Mouse (Mus musculus) left cerebral cortex, postnatal 36 days (tissue): ENCODE data around the gene Tango6. TPM values are rescaled to one million over a fixed set of nuclear protein-coding genes. Genes with fewer than 3 reads are reported as not detected.
A peak's percentile ranks its signal among the peaks of the same experiment; 100 is the strongest.

ENCODE experiments used
- DNase-seq, 2 experiments: peaks; one replicate each; pipeline ENCODE4 v3.0.0; 2021 to 2022; ENCODE audit warnings: low spot score in 2 of 2, mixed read lengths in 1 of 2
- intact Hi-C: fragments of 180-260 bp; cut with DNase I; formaldehyde crosslinking; loops from one replicate; pipeline ENCODE4 v1.15.1; 2025
- total RNA-seq, 2 experiments: library from RNA; stranded (reverse); gene quantifications; 2 replicates each; pipeline ENCODE4 v1.2.3; 2021

Gene Tango6
- total RNA-seq, 2 experiments from 2014 or later = 6.0 to 6.1 TPM

DNA sequence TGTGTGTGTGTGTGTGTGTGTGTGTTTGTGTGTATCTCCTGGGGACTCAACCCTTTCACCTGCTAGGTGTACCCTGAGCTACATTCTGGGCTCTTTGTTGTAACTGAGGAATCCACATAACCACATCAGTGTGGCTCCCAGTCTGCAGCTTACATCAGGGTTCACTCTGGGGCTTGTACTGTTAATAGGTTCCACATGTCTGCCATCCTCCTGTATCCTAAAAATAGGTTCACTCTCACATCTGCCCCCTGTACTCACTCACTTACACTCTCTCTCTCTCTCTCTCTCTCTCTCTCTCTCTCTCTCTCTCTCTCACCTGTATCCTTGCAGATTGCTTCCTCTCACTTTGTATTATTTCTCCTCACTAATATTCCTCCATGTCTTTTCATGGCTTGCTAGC is 51.4 kb downstream of the Tango6 start:
- DNase-seq = no peak
- intact Hi-C loops = no loop called here

DNA sequence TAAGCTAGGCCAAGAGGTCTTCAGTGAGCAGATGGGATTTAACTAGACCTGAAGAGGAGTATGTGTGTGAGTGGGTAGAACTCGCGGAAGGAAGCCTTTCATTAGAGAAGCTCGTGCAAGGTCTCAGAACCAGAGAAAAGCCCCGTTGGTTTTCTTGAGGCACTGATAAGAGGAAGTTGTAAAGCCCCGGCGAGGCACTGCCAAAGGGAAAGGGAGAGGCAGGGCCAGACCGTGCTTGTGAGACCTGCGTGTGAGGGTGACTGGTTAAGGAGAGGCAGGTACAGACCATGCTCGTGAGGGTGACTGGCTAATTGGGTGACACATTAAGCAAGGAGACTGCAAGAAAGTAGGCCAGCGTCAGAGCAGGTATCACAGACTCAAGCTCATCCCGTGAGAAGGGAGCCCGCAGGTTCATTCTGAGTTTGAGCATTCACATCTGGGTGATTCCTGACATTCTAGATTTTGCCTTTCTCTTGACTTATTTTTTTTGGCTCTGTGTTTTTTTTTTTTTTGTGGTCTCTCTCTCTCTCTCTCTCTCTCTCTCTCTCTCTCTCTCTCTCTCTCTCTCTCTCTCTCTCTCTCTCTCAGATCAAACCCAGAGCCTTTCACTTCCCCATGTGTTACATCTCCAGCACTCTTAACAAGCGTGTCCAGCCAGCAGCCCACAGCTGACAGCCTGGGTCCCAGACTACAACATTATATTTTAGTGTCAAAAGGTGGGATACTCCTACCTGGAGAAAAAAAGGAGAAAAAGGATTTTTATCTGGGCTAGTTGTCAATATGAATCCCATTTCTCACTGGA is 54.2 kb downstream of the Tango6 start:
- intact Hi-C loops = no loop called here
- DNase-seq = no peak

- intact Hi-C loops = no loop called here
- no peak for DNase-seq
Measured at GRCm38 (mm10) chr8:106737846-106738245, 55.0 kb downstream of the Tango6 start.

DNA sequence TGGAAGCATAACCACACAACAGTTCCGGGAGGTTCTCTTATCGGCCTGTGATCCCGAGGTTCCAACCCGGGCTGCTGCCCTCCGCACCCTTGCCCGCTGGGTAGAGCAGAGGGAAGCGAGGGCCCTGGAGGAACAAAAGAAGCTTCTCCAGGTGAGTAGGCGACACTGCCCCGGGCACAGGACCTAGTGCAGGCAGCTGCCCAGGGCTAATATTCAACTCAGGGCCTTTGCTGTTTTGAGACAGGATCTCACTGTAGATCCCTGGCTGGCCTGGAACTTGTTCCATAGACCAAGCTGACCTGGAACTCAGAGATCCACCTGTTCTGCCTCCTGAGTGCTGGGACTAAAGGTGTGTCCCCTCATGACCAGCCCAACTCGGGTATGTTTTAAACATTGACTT is 59.5 kb downstream of the Tango6 start:
- intact Hi-C loops = no loop called here
- no peak for DNase-seq

GRCm38 (mm10) chr8:106743361-106743760 is 60.5 kb downstream of the Tango6 start:
- no peak for DNase-seq
- intact Hi-C loops = no loop called here

- DNase-seq = no peak
Measured at GRCm38 (mm10) chr8:106753436-106753835, 70.6 kb downstream of the Tango6 start.

GRCm38 (mm10) chr8:106761317-106761716 is 78.4 kb downstream of the Tango6 start:
- intact Hi-C loops = no loop called here
- DNase-seq = no peak

More at GRCm38 (mm10) chr8:106753436-106753835, 70.6 kb downstream of the Tango6 start:
- intact Hi-C loops = no loop called here

DNA sequence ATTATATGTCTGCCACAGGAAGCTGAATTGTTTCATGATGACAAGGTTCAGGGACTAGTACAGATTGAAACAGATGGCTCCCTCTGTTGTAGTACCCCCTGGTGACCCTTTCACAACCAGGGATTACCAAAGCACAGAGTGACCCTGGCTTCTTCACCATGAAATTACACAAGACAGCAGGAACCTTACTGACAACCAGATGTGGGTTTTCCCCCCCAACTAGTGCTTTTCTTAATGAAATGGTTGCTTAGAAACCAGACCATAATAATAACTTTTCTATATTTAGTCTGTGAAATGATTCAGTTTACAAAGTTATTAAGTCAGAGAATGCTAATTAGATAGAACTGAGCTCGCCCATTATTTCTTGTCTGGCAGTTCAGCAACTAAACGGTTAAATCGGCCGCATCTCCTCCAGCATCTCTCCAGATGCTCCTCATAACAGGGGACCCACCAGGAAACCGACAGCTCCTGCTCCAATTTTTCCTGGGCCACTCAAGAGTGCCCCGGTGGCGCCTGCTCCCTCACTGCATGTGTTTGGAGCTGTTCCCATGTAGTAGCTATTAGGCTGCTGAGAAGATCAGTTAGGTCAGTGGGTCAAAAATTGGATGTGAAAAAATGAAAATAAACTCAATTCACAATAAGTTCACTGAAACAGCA is 79.1 kb downstream of the Tango6 start:
- DNase-seq = no peak
- intact Hi-C loops = no loop called here

DNA sequence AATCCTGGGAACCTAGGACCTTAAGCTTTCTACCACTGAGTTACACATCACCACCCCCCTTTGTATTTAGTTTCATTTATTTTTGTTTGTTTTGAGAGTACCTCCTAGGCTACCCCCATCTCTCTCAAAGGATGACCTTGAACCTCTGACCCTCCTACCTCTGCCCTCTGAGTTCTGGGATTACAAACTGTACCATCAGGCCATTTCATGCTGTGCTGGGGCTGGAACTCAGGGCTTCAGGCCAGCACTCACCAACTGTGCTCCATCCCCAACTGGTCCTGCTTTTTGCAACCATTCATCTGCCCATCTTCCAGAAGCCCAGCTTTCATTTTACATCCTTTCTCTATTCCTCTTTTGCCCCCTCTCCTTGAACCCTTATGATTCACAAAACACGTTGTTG is 81.7 kb downstream of the Tango6 start:
- intact Hi-C loops = no loop called here
- no peak for DNase-seq

- no peak for DNase-seq
- intact Hi-C loops = no loop called here
Measured at GRCm38 (mm10) chr8:106765570-106765969, 82.7 kb downstream of the Tango6 start.

DNA sequence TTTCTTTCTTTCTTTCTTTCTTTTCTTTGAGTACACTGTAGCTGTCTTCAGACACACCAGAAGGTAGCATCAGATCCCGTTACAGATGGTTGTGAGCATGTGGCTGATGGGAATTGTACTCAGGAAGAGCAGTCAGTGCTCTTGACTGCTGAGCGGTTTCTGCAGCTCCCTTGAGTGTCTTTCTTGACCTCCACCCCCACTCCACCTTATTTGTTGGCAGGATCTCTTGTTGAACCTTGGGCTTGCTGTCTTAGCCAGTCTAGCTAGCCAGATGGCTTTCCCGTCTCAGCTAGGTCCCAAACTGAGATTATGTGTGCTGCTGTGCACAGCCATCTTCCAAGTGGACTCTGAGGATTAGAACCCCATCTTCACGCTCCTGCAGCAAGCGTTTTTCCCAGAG is 83.9 kb downstream of the Tango6 start:
- intact Hi-C loops = no loop called here
- no peak for DNase-seq

DNA sequence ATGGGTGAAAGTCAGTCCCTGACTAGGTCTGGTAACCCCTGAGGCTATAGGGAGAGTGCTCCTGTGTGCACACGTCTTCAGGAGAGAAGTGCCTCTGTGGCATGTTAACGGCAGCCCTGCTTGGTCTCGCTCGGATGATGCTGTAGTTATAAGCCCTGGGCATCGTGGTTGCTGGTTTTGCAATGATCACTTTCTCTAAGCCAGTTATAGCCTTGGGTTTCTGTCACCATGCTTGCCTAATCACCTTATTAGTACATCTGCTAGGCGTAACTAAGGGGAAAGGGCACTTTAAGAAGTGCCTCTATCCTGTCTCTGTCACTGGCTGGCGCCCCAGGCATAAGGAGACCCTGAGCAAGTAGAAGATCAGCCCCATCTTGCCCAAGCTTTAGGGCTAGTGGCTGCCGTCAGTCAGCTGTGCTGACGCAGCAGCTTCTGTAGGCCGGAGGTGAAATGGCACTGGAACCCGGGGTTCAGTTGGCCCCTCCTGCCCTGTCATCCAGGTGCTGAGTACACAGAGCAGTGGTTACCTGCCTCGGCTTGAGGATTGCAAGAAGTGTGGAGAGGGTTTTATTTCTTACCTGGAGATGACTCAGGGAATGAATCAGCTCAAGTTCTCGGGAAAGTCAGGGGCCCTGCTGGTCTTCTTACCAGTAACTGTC is 86.4 kb downstream of the Tango6 start:
- intact Hi-C loops = no loop called here
- no peak for DNase-seq

GRCm38 (mm10) chr8:106770596-106771179 is 87.8 kb downstream of the Tango6 start:
- intact Hi-C loops = no loop called here
- DNase-seq = peak; percentile 60 to 77

- intact Hi-C loops = no loop called here
- DNase-seq = no peak
Measured at GRCm38 (mm10) chr8:106772094-106772493, 89.2 kb downstream of the Tango6 start.

- no peak for DNase-seq
- intact Hi-C loops = no loop called here
Measured at GRCm38 (mm10) chr8:106772501-106772900, 89.6 kb downstream of the Tango6 start.

GRCm38 (mm10) chr8:106774567-106775320 is 91.9 kb downstream of the Tango6 start:
- intact Hi-C loops = no loop called here
- no peak for DNase-seq

DNA sequence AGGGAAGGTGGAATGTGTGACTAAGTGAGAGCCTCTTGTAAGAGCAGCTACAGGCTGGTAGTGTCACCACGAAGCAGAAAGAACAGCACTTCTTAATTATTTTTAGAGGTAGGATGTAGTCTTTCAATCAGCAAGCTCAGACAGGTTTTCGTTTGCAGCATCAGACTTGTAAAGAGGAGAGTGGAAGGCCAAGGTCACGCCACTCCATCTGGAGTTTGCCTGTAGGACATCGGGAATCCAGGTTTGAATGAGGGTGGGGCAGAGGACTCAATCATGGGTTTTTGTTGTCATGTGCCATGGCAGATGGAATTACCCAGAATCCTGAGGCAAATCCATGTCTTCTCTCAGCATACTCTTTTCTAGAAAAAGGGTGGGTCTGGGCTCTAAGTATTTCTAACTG is 106.8 kb downstream of the Tango6 start:
- intact Hi-C loops = no loop called here
- no peak for DNase-seq

DNA sequence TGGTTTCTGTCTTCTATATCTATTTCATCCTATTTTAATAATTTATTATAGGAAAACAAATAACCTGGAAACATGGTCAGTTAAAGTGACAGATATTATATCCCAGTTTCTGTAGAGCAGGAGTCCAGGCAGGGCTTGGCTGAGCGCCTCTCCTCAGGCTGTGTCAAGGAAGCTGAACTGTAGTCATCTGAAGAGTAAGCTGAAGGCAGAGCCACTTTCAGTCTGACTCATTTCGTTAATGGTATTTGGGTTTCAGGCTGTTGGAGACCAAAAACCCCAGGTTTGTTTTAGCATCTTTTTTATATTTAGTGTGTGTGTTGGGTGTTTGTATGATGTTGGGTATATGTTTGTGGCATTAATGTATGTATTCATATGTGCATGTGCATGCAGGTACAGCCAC is 112.0 kb downstream of the Tango6 start:
- no peak for DNase-seq
- intact Hi-C loops = no loop called here

DNA sequence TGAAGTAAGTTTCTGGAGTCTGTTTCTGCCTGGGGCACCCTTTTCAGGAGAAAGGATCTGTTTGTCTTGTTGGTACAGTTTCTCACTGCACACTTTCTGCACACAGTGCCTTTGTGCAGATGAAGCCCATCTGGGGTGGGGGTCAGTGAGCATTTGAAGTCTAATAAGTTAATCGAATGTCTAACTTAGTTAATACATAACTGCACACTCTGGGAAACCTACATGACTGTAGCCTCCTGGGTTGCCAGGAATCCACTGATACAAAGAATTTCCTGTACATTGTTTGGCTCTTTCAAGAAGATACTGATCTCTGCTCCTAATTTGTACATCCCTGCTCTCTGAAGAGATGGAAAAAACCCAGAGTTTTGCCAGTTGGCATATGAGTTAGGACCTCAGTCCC is 117.0 kb downstream of the Tango6 start:
- intact Hi-C loops = no loop called here
- no peak for DNase-seq

- intact Hi-C loops = no loop called here
- no peak for DNase-seq
Measured at GRCm38 (mm10) chr8:106801261-106801660, 118.4 kb downstream of the Tango6 start.
